Mouse (Mus musculus) hindbrain, postnatal 0 days (tissue): ENCODE measurements around the gene Gm9945. TPM values are rescaled to one million over a fixed set of nuclear protein-coding genes. Genes with fewer than 3 reads are reported as not detected.
A peak's percentile ranks its signal among the peaks of the same experiment; 100 is the strongest.

ENCODE experiments used
- ATAC-seq: fragments of 200-750 bp; cut with Nextera tagmentation; 2 replicates; pipeline ENCODE4 v1.8.0; 2017; ENCODE audit warnings: mild to moderate bottlenecking, moderate TSS enrichment, moderate library complexity
- DNase-seq: peaks from one replicate; pipeline ENCODE4 v3.0.0-alpha.2; 2015; ENCODE audit warnings: low spot score
- H3K27ac ChIP-seq: fragments of 300-500 bp; sonication (generic); 2 replicates; pipeline ENCODE4 v1.5.1; 2014; ENCODE audit warnings: mild to moderate bottlenecking
- H3K27me3 ChIP-seq: fragments of 300-500 bp; sonication (generic); 2 replicates; pipeline ENCODE4 v1.6.1; 2014; ENCODE audit warnings: low read length, mixed read lengths; ENCODE audit not compliant: insufficient read depth
- H3K36me3 ChIP-seq: fragments of 300-500 bp; sonication (generic); 2 replicates; pipeline ENCODE4 v1.6.1; 2014; ENCODE audit warnings: low read length, mixed read lengths; ENCODE audit not compliant: insufficient read depth
- H3K4me1 ChIP-seq: fragments of 300-500 bp; sonication (generic); 2 replicates; pipeline ENCODE4 v1.6.1; 2014; ENCODE audit warnings: antibody characterized with exemption, low read length, mixed read lengths; ENCODE audit not compliant: insufficient read depth
- H3K4me2 ChIP-seq: fragments of 300-500 bp; sonication (generic); 2 replicates; pipeline ENCODE4 v1.6.1; 2014; ENCODE audit warnings: low read depth, mild to moderate bottlenecking, low read length, moderate library complexity, mixed read lengths
- H3K4me3 ChIP-seq: fragments of 300-500 bp; sonication (generic); 2 replicates; pipeline ENCODE4 v1.5.1; 2014; ENCODE audit warnings: low read length
- H3K9ac ChIP-seq: fragments of 300-500 bp; sonication (generic); replicated peaks from 2 replicates; pipeline ENCODE4 v1.6.1; 2014; ENCODE audit warnings: mild to moderate bottlenecking, low read length, moderate library complexity, mixed read lengths
- H3K9me3 ChIP-seq: fragments of 300-500 bp; sonication (generic); 2 replicates; pipeline ENCODE4 v1.6.1; 2016; ENCODE audit warnings: low read length, mixed read lengths
- CTCF ChIP-seq: IDR thresholded peaks from 2 replicates; pipeline ENCODE4 v1.5.1; 2016; ENCODE audit warnings: antibody characterized with exemption, control low read depth, low read depth
- WGBS: fragments of 180-500 bp; shearing (Covaris S2); extraction: QIAGEN DNeasy Blood & Tissue Kit; methylation state at CpG from one replicate; pipeline ENCODE4 v1.1.7; 2014; 5-methylcytosine and 5-hydroxymethylcytosine counted together
- polyA plus RNA-seq: library from polyadenylated mRNA; unstranded; fragments of >200 nt; fragmentation: Nextera tagmentation; extraction: Ambion mirVana; gene quantifications from 2 replicates; pipeline ENCODE4 v1.2.1, GENCODE M21; 2015
- total RNA-seq: library from RNA; depleted of rRNA; stranded (reverse); fragments of >200 nt; gene quantifications from 2 replicates; pipeline ENCODE4 v1.2.3, GENCODE M21; 2014

Gm9945 gene
- total and polyA plus RNA-seq, 2 experiments from 2014 or later: 0.53 TPM; not detected in 1

DNA sequence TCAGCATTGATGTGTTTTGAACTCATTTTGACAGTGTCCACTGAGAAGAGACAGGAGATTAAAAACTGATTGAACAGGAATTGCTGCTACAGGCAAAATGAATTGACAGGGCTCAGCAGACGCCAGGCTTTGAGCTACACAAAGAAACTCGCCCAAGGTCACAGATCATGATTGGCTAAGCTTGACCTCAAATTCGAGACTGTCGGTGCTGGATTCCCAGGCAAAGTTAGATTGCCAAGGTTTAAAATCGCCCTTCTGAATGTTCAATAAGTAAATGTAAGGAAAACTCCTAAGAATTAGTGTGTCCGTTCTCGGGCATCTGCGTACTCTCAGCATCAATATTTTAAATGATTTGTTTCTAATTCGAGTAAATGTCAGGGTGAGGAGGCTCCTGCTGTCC lies 9.5 kb downstream of the Gm9945 start:
- ATAC-seq (no peak), DNase-seq (no peak)
- Histone ChIP-seq H3K4me2 (no peak overlapping the region), H3K27ac (no peak overlapping the region), H3K4me1 (0 out of 2 replicates have a peak, but pooled peaks cover 4% of the 10 kb centered on the region), H3K9me3 (no peaks in the 10 kb centered on the region), H3K9ac (no peak overlapping the region), H3K4me3 (no peak overlapping the region), H3K36me3 (no peaks in the 10 kb centered on the region), H3K27me3 (peaks cover 4% of the 10 kb centered on the region; the same call in 1 of the 2 replicates)
- WGBS: 63% methylated on average over 9 of the region's 9 CpGs
- no peak for TF ChIP-seq CTCF

DNA sequence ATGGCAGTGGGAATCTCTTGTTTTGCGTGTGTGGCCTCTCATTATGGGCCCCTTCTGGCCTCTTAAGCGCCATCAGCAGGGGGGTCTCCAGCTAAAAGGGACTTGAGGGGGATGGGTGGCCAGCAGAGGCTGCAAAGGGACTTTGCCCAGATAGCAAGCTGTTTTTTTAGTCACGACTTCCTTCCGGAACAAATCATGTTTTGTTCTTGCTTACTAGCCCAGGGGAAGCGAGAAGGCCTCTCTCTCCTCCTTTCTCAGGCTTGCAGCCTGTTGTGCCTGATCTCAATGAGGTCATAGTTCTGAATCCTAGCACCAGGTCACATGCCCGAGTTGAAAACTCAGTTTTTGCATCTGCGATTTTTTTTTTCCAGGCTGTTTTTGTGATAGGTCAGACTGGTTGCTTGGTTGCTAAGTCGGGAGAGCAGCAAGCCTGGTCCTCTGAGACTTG lies 12.0 kb downstream of the Gm9945 start:
- DNase-seq (peak; percentile 57), ATAC-seq (peak; percentile 79)
- TF ChIP-seq CTCF: 0 out of 2 replicates have a peak, but pooled peaks have one; percentile 8
- Histone ChIP-seq H3K4me3 (no peak overlapping the region), H3K27ac (peak overlapping the region; percentile 45), H3K36me3 (no peaks in the 10 kb centered on the region), H3K4me1 (0 out of 2 replicates have a peak, but pooled peaks cover 4% of the 10 kb centered on the region), H3K27me3 (peaks cover 4% of the 10 kb centered on the region; the same call in 1 of the 2 replicates), H3K9me3 (no peaks in the 10 kb centered on the region), H3K9ac (no peak overlapping the region), H3K4me2 (no peak overlapping the region)
- 8% methylated on average over 8 of the region's 8 CpGs for WGBS

DNA sequence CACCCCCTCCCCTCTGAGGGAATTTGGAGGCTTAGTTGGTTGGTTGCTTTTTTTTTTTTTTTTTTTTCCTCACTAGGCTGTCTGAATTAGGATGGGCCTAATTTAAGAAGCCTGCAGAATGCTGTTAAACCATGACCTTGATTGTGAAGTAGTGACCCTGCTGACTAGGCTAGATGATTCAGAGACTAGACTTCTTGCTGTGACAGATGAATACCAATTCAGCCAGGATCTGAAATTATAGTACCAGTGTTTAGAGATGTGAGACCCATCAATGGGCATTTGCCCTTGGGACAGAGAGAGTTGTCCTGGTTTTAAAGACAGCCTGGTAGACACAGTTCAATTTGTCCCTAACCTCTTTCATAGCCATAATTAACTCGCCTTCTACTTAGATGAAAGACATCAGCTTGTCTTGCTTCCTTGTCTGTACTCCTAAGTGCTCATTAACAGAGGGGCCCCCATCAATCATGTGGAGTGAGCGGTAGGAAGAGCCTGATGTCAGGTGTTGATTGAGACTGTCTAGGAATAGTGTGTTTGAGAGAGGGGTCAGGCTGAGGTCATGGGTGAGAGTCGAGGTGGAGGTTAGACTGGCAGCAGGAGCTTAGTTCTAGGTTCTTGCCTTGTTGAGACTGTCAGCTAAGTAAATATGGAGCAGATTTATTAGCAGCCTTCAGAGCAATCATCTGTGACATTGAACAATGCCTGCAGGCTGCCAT lies 13.4 kb downstream of the Gm9945 start:
- no peak for ATAC-seq
- 34% methylated on average over 3 of the region's 3 CpGs for WGBS
- Histone ChIP-seq H3K36me3 (no peaks in the 10 kb centered on the region), H3K9ac (no peak overlapping the region), H3K27me3 (0 out of 2 replicates have a peak, but pooled peaks cover 4% of the 10 kb centered on the region), H3K4me2 (no peak overlapping the region), H3K4me3 (no peak overlapping the region), H3K27ac (no peak overlapping the region), H3K9me3 (no peaks in the 10 kb centered on the region), H3K4me1 (no peaks in the 10 kb centered on the region)
- DNase-seq: no peak
- TF ChIP-seq CTCF: no peak

DNA sequence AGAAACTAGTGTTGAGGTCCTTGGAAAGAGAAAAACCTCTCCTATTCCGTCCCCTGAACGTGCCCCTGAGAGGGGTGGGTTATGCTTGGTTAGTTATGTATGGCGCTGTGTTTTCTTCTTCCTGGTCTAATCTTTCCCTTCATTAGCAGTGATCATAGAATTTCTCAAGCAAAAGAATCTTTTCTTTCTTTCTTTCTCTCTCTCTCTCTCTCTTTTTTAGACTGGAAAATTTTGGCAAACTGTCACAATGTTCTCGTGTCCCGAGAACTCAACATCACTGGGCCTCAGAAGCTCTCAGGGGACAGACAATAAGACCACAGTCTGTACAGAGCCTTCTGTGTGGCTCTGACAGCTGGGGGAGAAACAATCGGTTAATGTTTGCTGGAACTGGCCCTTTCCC lies 15.5 kb downstream of the Gm9945 start:
- WGBS: 22% methylated on average over 6 of the region's 6 CpGs
- peak; percentile 64 for DNase-seq

DNA sequence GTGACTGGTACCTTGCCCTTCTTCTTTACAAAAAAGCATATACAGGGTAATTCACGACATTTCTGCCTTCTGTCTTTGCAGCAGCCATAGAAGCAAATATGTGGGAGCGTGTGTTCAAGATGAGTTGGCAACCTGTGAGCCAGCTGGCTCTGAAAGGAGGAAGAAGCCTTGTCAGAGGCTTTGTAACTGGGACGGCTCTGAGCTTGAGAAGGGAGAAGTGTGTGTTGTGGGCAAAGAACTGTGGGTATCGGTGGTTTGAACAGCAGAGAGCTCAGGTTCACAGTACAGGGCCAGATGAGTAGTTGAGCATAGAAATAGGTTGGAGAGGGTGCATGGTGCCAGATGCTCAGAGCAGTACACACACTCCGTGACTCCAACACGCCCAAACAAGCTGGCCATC lies 17.0 kb downstream of the Gm9945 start:
- no peak overlapping the region for H3K4me3 ChIP-seq
- no peaks in the 10 kb centered on the region for H3K36me3 ChIP-seq
- no peak overlapping the region for H3K9ac ChIP-seq
- H3K9me3 ChIP-seq: no peaks in the 10 kb centered on the region
- H3K4me2 ChIP-seq: no peak overlapping the region
- no peak overlapping the region for H3K27ac ChIP-seq
- no peak for TF ChIP-seq CTCF
- H3K27me3 ChIP-seq: peaks cover 16% of the 10 kb centered on the region; the same call in 1 of the 2 replicates
- no peaks in the 10 kb centered on the region for H3K4me1 ChIP-seq
- no peak for ATAC-seq
- no peak for DNase-seq
- WGBS: 60% methylated on average over 6 of the region's 6 CpGs

More for the DNA sequence above, 15.5 kb downstream of the Gm9945 start:
- no peak for TF ChIP-seq CTCF
- Histone ChIP-seq H3K36me3 (no peaks in the 10 kb centered on the region), H3K4me3 (no peak overlapping the region), H3K27me3 (peaks cover 8% of the 10 kb centered on the region; the same call in 1 of the 2 replicates), H3K9ac (no peak overlapping the region), H3K4me2 (no peak overlapping the region), H3K4me1 (no peaks in the 10 kb centered on the region), H3K27ac (peak overlapping the region; percentile 66; the same call in 1 of the 2 replicates), H3K9me3 (no peaks in the 10 kb centered on the region)
- ATAC-seq: no peak

DNA sequence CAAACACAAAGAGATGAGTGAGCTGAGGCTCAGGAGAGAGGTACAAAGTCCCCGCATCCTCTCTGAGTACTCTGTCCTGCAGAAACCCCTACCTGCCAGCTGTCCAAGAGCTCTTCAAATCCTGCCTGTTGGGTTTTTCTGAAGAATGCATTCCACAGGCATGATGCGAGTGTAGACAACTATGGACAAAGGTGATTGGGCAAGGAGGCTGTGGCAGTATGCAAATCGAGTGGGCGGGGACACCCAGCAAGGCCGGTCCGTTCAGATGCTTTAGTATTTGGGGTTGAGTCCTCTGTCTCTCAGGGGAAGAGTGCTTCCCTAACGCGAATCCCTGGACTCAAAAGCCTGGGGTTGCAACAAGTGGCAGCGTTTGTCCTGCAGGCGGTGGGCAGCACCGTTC lies 20.6 kb downstream of the Gm9945 start:
- no peaks in the 10 kb centered on the region; the same call in 1 of the 2 replicates for H3K4me1 ChIP-seq
- no peak for TF ChIP-seq CTCF
- H3K9me3 ChIP-seq: no peaks in the 10 kb centered on the region
- H3K4me2 ChIP-seq: no peak overlapping the region
- H3K27me3 ChIP-seq: peaks cover 16% of the 10 kb centered on the region; the same call in 1 of the 2 replicates
- H3K27ac ChIP-seq: no peak overlapping the region
- no peak for ATAC-seq
- DNase-seq: no peak
- H3K9ac ChIP-seq: no peak overlapping the region
- H3K4me3 ChIP-seq: no peak overlapping the region
- 13% methylated on average over 11 of the region's 11 CpGs for WGBS
- H3K36me3 ChIP-seq: no peaks in the 10 kb centered on the region
